Mouse (Mus musculus): ENCODE measurements around the gene Disp1.

DNA sequence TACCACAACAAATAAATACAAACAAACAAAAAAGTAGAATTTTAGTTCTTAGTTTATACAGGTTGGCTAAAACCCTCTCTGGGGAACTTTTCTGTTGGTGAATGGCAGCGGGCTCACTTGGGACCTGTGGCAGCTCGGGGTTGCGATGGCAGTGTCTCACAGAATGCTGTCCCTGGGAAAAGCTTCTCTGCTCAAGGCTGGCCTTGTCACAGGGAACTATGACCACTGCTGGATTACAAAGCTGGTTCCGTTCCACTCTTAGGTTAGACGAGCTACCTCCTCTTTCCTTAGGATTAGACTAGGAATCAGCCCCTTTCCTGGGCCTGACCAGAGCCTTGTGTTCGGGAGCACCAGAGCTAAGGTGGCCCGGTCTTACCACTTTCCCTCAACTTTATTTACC lies 130.1 kb downstream of the Disp1 start:
- TF ChIP-seq CTCF (IDR thresholded peaks at IDR 0.05; ENCODE audit: control insufficient read depth, insufficient read depth, insufficient read length), result no peak
- no peak for TF ChIP-seq MAX (IDR thresholded peaks at IDR 0.05)
- no peak for TF ChIP-seq MYOD1 (IDR thresholded peaks at IDR 0.05; ENCODE audit: control insufficient read depth, insufficient read length, low read depth)
- TF ChIP-seq FOSL1 (IDR thresholded peaks at IDR 0.05; ENCODE audit: insufficient read depth, low read length, poor library complexity, severe bottlenecking), result no peak
- TF ChIP-seq USF1 (IDR thresholded peaks at IDR 0.05; ENCODE audit: low read depth), result no peak

Measured in C2C12 (cell line).